Comparison of ENCODE assay signal across 23 mouse cellular contexts in the genomic region with DNA sequence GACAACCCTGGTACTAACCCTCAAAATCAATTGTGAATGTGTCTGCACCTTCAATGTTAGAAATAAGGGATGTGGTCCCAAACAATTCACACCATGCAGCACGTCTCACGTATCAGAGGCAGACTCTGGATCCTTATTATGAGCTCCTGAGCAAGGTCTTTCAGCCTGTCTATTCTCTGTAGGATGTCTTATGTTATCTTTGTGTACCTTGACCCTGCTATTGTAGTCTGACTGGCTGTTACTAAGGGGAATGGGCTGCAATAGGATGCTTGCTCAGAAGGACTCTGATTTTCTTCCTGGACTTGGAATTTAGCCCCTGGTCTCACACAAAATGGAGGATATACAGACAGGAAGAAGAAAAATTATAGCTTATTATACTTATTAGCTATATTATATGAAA.
DNase-seq lines count a peak whose midpoint lies in the region; ATAC-seq and TF ChIP-seq lines count a peak whose summit lies in the region.
"Had no signal": no experiment of that assay in that cellular context is flagged by ENCODE, and none has a peak within 500 bp of the region (broad histone marks: within the 10 kb centered on the region; RNA-seq: fewer than 3 reads in every experiment).

No protein-coding gene starts in this region.

- H3K79me2 ChIP-seq in heart, adult 2 months (replicated peaks; ENCODE audit: control insufficient read depth, insufficient read depth, low read length), result no peaks in the 10 kb centered on the region

- no peaks in the 10 kb centered on the region for H3K27me3 ChIP-seq in heart, adult 2 months (ENCODE audit: control insufficient read depth, insufficient read depth, low read length)
- no peaks in the 10 kb centered on the region for H3K27me3 ChIP-seq in intestine, embryonic 16.5 days (replicated peaks; ENCODE audit: control insufficient read depth, insufficient read depth, low read length)
- H3K27me3 ChIP-seq in kidney, embryonic 15.5 days, result no peaks in the 10 kb centered on the region
- H3K27me3 ChIP-seq: CH12.LX; embryonic facial prominence, embryonic 12.5 days; forebrain, embryonic 13.5 days; forebrain, embryonic 15.5 days; Patski had no signal

- DNase-seq in heart, adult 11 months, result peak; percentile 39
- no peak for DNase-seq in heart, adult 2 months
- DNase-seq: adrenal gland, adult 8-10 months; adrenal gland, postnatal 14 days; adrenal gland, postnatal 36 days; B cell, adult 2 months; cerebellum, adult 11-12 months; cerebellum, adult 2 months; cerebellum, adult 9-10 months; cerebellum, postnatal 10 days; cerebellum, postnatal 25 days; forebrain, postnatal 0 days had no signal

- H3K9ac ChIP-seq in heart, adult 2 months (ENCODE audit: low read depth, low read length), result no peak overlapping the region
- H3K9ac ChIP-seq in intestine, embryonic 16.5 days (ENCODE audit: low read depth, low read length), result no peak overlapping the region
- no peak overlapping the region for H3K9ac ChIP-seq in kidney, embryonic 15.5 days
- H3K9ac ChIP-seq: embryonic facial prominence, embryonic 12.5 days; forebrain, embryonic 13.5 days; forebrain, embryonic 15.5 days; forebrain, postnatal 0 days had no signal

- no peaks in the 10 kb centered on the region for H3K36me3 ChIP-seq in heart, adult 2 months (ENCODE audit: control insufficient read depth, insufficient read depth, low read length)
- no peaks in the 10 kb centered on the region for H3K36me3 ChIP-seq in intestine, embryonic 16.5 days (ENCODE audit: control insufficient read depth, insufficient read depth, low read length)
- H3K36me3 ChIP-seq in kidney, embryonic 15.5 days, result no peaks in the 10 kb centered on the region
- H3K36me3 ChIP-seq: embryonic facial prominence, embryonic 10.5 days; embryonic facial prominence, embryonic 12.5 days; forebrain, embryonic 15.5 days; G1E had no signal

- no peak overlapping the region for H3K4me3 ChIP-seq in heart, adult 2 months
- no peak overlapping the region for H3K4me3 ChIP-seq in intestine, embryonic 16.5 days (ENCODE audit: low read length)
- H3K4me3 ChIP-seq in kidney, embryonic 15.5 days (replicated peaks), result no peak overlapping the region
- H3K4me3 ChIP-seq: embryonic facial prominence, embryonic 10.5 days; embryonic facial prominence, embryonic 12.5 days; forebrain, embryonic 13.5 days; forebrain, embryonic 15.5 days had no signal

- TF ChIP-seq CTCF in heart, adult 2 months (IDR thresholded peaks at IDR 0.05), result no peak

- no peak overlapping the region for H3K4me2 ChIP-seq in intestine, embryonic 16.5 days (ENCODE audit: low read depth, low read length)
- H3K4me2 ChIP-seq in kidney, embryonic 15.5 days, result no peak overlapping the region
- H3K4me2 ChIP-seq: embryonic facial prominence, embryonic 12.5 days; forebrain, embryonic 13.5 days; forebrain, embryonic 15.5 days had no signal

- peak; percentile 89 for ATAC-seq in intestine, embryonic 16.5 days
- no peak for ATAC-seq in cerebellum, adult (ENCODE audit: insufficient number of reproducible peaks, low FRiP score, low TSS enrichment)
- no peak for ATAC-seq in kidney, embryonic 15.5 days (replicated peaks; ENCODE audit: low FRiP score)
- ATAC-seq: activated CD4-positive, CD25-positive, alpha-beta regulatory T cell, adult 4 months; forebrain, embryonic 13.5 days; forebrain, embryonic 15.5 days; forebrain, postnatal 0 days had no signal

- no peak for TF ChIP-seq POLR2A in heart, adult 2 months (IDR thresholded peaks at IDR 0.05; ENCODE audit: insufficient read depth, low read depth, low read length)

- no peaks in the 10 kb centered on the region for H3K9me3 ChIP-seq in intestine, embryonic 16.5 days (ENCODE audit: control insufficient read depth, low read length)
- no peaks in the 10 kb centered on the region for H3K9me3 ChIP-seq in kidney, embryonic 15.5 days (replicated peaks)
- H3K9me3 ChIP-seq: embryonic facial prominence, embryonic 10.5 days; embryonic facial prominence, embryonic 12.5 days; forebrain, embryonic 13.5 days; forebrain, embryonic 15.5 days; G1E had no signal

- no peak overlapping the region for H3K27ac ChIP-seq in heart, adult 2 months
- peak overlapping the region; percentile 61 for H3K27ac ChIP-seq in intestine, embryonic 16.5 days (ENCODE audit: low read length)
- H3K27ac ChIP-seq in kidney, embryonic 15.5 days, result no peak overlapping the region
- H3K27ac ChIP-seq: embryonic facial prominence, embryonic 10.5 days; embryonic facial prominence, embryonic 12.5 days; forebrain, embryonic 13.5 days; forebrain, embryonic 15.5 days had no signal

- H3K4me1 ChIP-seq in heart, adult 2 months (ENCODE audit: control insufficient read depth, insufficient read depth, low read length), result no peaks in the 10 kb centered on the region
- no peaks in the 10 kb centered on the region for H3K4me1 ChIP-seq in intestine, embryonic 16.5 days (ENCODE audit: control insufficient read depth, insufficient read depth, low read length)
- no peaks in the 10 kb centered on the region for H3K4me1 ChIP-seq in kidney, embryonic 15.5 days
- H3K4me1 ChIP-seq: embryonic facial prominence, embryonic 10.5 days; embryonic facial prominence, embryonic 12.5 days; forebrain, embryonic 13.5 days; forebrain, embryonic 15.5 days had no signal

- intact Hi-C loops in heart, adult 2 months (cut with DNase I), result no loop called here

- WGBS in heart, adult 2 months, result 64% methylated on average over 2 of the region's 2 CpGs
- WGBS in intestine, embryonic 16.5 days, result 61% methylated on average over 2 of the region's 2 CpGs
- 75% methylated on average over 2 of the region's 2 CpGs for WGBS in kidney, embryonic 15.5 days

- no peak for TF ChIP-seq EP300 in heart, adult 2 months (IDR thresholded peaks at IDR 0.05; ENCODE audit: insufficient read depth, low read depth, low read length)
